Mouse (Mus musculus) layer of hippocampus, adult 9-11 months (tissue): ENCODE data around the gene Rrn3.
A peak's percentile ranks its signal among the peaks of the same experiment; 100 is the strongest.
"Not testable (repeated sequence)": the region's sequence is repeated elsewhere in the genome, so short reads cannot be mapped to it uniquely, and the experiment has no call there.

Source experiments
- DNase-seq: peaks from one replicate; pipeline ENCODE4 v3.0.0; 2022

The Rrn3 gene

GRCm38 (mm10) chr16:13780353-13781036 lies at the start of gene Rrn3:
TSS of gene Rrn3 (plus strand) at chr16:13780708.
- DNase-seq: peak; percentile 93

GRCm38 (mm10) chr16:13732786-13733185 lies 47.7 kb upstream of the Rrn3 start:
- no peak for DNase-seq

GRCm38 (mm10) chr16:13733518-13734137 lies 46.9 kb upstream of the Rrn3 start:
- peak; percentile 66 for DNase-seq

- DNase-seq: no peak
Measured at GRCm38 (mm10) chr16:13735977-13736376, 44.5 kb upstream of the Rrn3 start.

- DNase-seq: not testable (repeated sequence)
Measured at GRCm38 (mm10) chr16:13739044-13739443, 41.5 kb upstream of the Rrn3 start.

GRCm38 (mm10) chr16:13740844-13741243 lies 39.7 kb upstream of the Rrn3 start:
- DNase-seq: no peak

- DNase-seq: no peak
Measured at GRCm38 (mm10) chr16:13747708-13748107, 32.8 kb upstream of the Rrn3 start.

GRCm38 (mm10) chr16:13748124-13748523 lies 32.4 kb upstream of the Rrn3 start:
- DNase-seq: no peak

- not testable (repeated sequence) for DNase-seq
Measured at GRCm38 (mm10) chr16:13748813-13749212, 31.7 kb upstream of the Rrn3 start.

- DNase-seq: no peak
Measured at GRCm38 (mm10) chr16:13749306-13749705, 31.2 kb upstream of the Rrn3 start.

- DNase-seq: no peak
Measured at GRCm38 (mm10) chr16:13749981-13750380, 30.5 kb upstream of the Rrn3 start.

- no peak for DNase-seq
Measured at GRCm38 (mm10) chr16:13750626-13751025, 29.9 kb upstream of the Rrn3 start.

GRCm38 (mm10) chr16:13753986-13754385 lies 26.5 kb upstream of the Rrn3 start:
- no peak for DNase-seq

- peak; percentile 94 for DNase-seq
Measured at GRCm38 (mm10) chr16:13754400-13755190, 25.9 kb upstream of the Rrn3 start.

GRCm38 (mm10) chr16:13757823-13758222 lies 22.7 kb upstream of the Rrn3 start:
- no peak for DNase-seq

GRCm38 (mm10) chr16:13762807-13763206 lies 17.7 kb upstream of the Rrn3 start:
- not testable (repeated sequence) for DNase-seq

- no peak for DNase-seq
Measured at GRCm38 (mm10) chr16:13764519-13764918, 16.0 kb upstream of the Rrn3 start.

GRCm38 (mm10) chr16:13766367-13766766 lies 14.1 kb upstream of the Rrn3 start:
- no peak for DNase-seq

- not testable (repeated sequence) for DNase-seq
Measured at GRCm38 (mm10) chr16:13771603-13772002, 8.9 kb upstream of the Rrn3 start.

- DNase-seq: not testable (repeated sequence)
Measured at GRCm38 (mm10) chr16:13772051-13772450, 8.5 kb upstream of the Rrn3 start.

- not testable (repeated sequence) for DNase-seq
Measured at GRCm38 (mm10) chr16:13774011-13774410, 6.5 kb upstream of the Rrn3 start.

GRCm38 (mm10) chr16:13774651-13775050 lies 5.9 kb upstream of the Rrn3 start:
- not testable (repeated sequence) for DNase-seq

- no peak for DNase-seq
Measured at GRCm38 (mm10) chr16:13781216-13781615, 708 bp downstream of the Rrn3 start.

- no peak for DNase-seq
Measured at GRCm38 (mm10) chr16:13785932-13786331, 5.4 kb downstream of the Rrn3 start.
